Mouse (Mus musculus) small intestine, adult 2 months (tissue): ENCODE data around the gene Bcl2l11. TPM values are rescaled to one million over a fixed set of nuclear protein-coding genes. Genes with fewer than 3 reads are reported as not detected.

ENCODE experiments used
- H3K27ac ChIP-seq: fragments of 200-500 bp; 2 replicates; pipeline ENCODE4 v1.5.1; 2012; ENCODE audit warnings: low read depth, low read length, control low read depth, inconsistent platforms; ENCODE audit not compliant: insufficient read depth
- H3K27me3 ChIP-seq: fragments of 200-500 bp; 2 replicates; pipeline ENCODE4 v1.6.1; 2012; ENCODE audit warnings: mild to moderate bottlenecking, moderate library complexity, low read length, inconsistent platforms; ENCODE audit not compliant: control insufficient read depth, insufficient read depth
- H3K36me3 ChIP-seq: fragments of 200-500 bp; 2 replicates; pipeline ENCODE4 v1.6.1; 2012; ENCODE audit warnings: mild to moderate bottlenecking, low read length, control low read depth, inconsistent platforms; ENCODE audit not compliant: control insufficient read depth, insufficient read depth
- H3K4me1 ChIP-seq: fragments of 200-500 bp; 2 replicates; pipeline ENCODE4 v1.6.1; 2012; ENCODE audit warnings: low read length, inconsistent platforms, mixed read lengths; ENCODE audit not compliant: control insufficient read depth, insufficient read depth, insufficient read length
- H3K4me3 ChIP-seq: fragments of 200-500 bp; 2 replicates; pipeline ENCODE4 v1.5.1; 2012; ENCODE audit warnings: low read depth, mild to moderate bottlenecking, control low read depth, inconsistent platforms, low read length, moderate library complexity
- CTCF ChIP-seq: fragments of 200-500 bp; IDR thresholded peaks from 2 replicates; pipeline ENCODE4 v1.5.1; 2012; ENCODE audit warnings: low read depth, mild to moderate bottlenecking, control low read depth, inconsistent platforms, low read length, moderate library complexity, mixed read lengths; ENCODE audit not compliant: insufficient replicate concordance, insufficient read length; ENCODE audit errors: extremely low read depth
- POLR2A ChIP-seq: fragments of 200-500 bp; IDR thresholded peaks from 2 replicates; pipeline ENCODE4 v1.6.1; 2012; ENCODE audit warnings: low read depth, mild to moderate bottlenecking, control low read depth, inconsistent platforms, low read length, moderate library complexity
- WGBS: fragments of 180-500 bp; shearing (Covaris S2); methylation state at CpG from one replicate; pipeline ENCODE4 v1.1.7; 2018; 5-methylcytosine and 5-hydroxymethylcytosine counted together
- polyA plus RNA-seq: library from polyadenylated mRNA; depleted of rRNA; stranded (reverse); fragments of >200 nt; gene quantifications from 2 replicates; pipeline ENCODE4 v1.2.3, GENCODE M21; 2012

Bcl2l11 gene
- polyA plus RNA-seq, 1 experiment, result 7.4 TPM

- H3K27me3 ChIP-seq, result no peaks in the 10 kb centered on the region
- TF ChIP-seq POLR2A (no peak), CTCF (no peak)
- no peaks in the 10 kb centered on the region for H3K36me3 ChIP-seq
- H3K4me3 ChIP-seq, result no peak overlapping the region
- no peaks in the 10 kb centered on the region for H3K4me1 ChIP-seq
- 37% methylated on average over 14 of the region's 14 CpGs for WGBS
- no peak overlapping the region for H3K27ac ChIP-seq
These were observed 39.4 kb upstream of the Bcl2l11 start for GRCm38 (mm10) chr2:128086301-128086886.

GRCm38 (mm10) chr2:128086996-128087526 lies 38.8 kb upstream of the Bcl2l11 start:
- no peak overlapping the region for H3K4me3 ChIP-seq
- H3K27ac ChIP-seq, result no peak overlapping the region
- no peaks in the 10 kb centered on the region for H3K27me3 ChIP-seq
- 61% methylated on average over 7 of the region's 7 CpGs for WGBS
- TF ChIP-seq CTCF (no peak), POLR2A (no peak)
- no peaks in the 10 kb centered on the region for H3K4me1 ChIP-seq
- no peaks in the 10 kb centered on the region for H3K36me3 ChIP-seq

DNA sequence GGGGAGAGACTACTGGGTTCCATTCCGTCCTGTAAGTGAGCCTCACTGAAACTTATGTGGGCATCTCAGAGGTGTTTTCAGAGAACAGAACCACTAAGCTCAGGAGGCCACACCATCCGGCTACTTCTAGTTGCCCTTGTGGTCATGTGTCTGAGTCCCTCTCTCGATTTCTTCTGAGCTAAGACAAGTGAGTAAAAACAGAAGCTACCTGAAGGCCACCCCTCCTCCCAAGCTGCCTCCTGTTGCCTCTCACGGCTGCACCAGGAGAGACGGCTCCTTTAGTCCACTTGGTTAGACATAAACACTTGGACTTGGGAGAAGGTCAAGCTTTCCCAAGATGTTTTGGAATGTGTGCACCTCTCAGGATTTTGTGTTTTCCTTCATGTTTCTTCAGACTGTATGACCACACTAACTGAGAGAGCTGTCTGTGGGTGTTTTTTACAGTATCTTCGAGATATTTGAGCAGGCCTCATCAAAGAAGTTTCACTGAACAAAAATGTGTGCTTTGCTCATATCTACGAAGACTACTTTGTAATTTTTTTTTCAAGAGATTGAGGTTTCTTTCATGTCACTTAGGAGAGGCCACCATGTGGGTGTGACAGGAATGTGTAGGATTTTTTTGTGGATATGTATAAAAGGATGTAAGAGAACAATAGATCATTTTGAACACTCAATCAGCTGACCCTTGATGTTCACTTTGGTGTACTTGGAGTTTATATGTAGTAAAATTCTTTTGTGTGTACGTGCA lies 37.9 kb upstream of the Bcl2l11 start:
- WGBS, result 76% methylated on average over 8 of the region's 8 CpGs
- no peaks in the 10 kb centered on the region for H3K36me3 ChIP-seq
- H3K27me3 ChIP-seq, result no peaks in the 10 kb centered on the region
- no peak overlapping the region for H3K27ac ChIP-seq
- TF ChIP-seq POLR2A (no peak), CTCF (no peak)
- no peaks in the 10 kb centered on the region for H3K4me1 ChIP-seq
- H3K4me3 ChIP-seq, result no peak overlapping the region

DNA sequence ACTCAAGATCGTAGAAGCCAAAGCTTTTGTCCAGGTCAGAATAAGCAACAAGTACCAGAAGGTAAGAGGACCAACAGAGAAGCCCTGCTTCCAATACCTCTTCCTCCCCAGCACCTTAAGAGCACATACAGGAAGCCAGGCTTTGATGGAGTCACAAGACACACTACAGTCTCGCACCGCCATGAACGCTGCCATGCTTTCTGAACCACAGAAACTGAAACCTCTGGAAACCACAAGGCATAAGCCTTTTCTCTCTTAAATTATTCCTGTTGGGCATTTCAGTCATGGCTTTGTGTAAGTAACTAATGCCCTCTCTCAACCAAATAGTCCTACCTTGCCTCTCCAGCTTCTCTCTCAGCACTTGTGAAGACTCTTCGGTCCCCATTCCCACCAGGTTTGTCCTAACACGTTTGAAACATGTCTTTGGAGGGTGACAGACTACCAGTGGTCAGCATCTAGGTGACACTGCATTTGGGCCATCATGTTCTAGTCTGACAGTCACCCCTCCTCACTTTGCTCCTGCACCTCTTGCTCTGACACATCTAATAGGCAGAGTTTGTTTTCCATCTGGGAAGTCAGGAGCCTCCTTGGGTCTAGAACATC lies 35.5 kb upstream of the Bcl2l11 start:
- H3K36me3 ChIP-seq, result no peaks in the 10 kb centered on the region
- no peaks in the 10 kb centered on the region for H3K27me3 ChIP-seq
- no peaks in the 10 kb centered on the region for H3K4me1 ChIP-seq
- no peak overlapping the region for H3K27ac ChIP-seq
- no peak overlapping the region for H3K4me3 ChIP-seq
- WGBS, result 86% methylated on average over 6 of the region's 6 CpGs
- TF ChIP-seq CTCF (no peak), POLR2A (no peak)

DNA sequence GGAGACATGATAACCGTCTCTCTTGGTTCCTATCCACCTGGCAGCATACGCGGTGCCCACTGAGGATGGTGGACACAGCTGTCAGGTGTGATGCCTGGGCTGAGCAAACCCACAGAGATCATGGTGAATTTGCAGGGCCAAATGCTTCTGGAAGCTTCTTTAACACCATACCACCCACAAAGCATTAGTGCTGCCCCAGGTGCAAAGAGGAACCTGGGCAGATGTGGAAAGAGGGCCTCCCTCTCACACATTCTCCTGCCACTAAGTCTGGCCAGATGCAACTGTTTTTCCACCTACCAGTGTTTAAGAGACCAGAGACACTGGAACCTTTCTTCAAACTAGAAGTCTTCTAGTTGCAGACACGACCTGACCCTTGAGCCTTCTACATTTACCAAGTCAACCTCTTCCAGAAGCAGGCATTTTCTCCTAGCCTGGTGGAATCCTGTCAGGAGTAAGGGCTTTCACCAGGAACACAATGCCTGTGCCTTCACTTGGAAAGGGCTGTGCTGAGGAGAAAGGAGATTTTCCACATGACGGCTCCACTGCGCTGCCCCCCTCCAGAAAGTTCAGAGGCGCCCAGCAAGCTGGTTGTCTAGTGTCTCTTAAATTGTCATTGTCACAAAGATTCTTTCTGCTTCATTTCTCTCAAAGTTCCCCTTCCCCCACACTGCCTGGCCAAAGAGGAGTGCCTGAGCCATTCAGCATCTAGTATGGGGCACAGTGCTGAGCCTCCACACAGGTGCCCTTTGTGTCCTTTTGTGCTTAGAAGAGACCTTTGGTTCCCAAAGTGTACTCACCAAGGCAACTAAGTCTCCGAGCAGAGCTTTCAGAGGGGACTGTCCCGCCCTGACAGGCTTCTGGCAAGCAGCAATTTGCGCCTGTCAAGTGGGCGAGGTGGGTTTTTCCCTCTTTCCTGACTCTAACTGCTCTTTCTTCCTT lies 34.1 kb upstream of the Bcl2l11 start:
- no peaks in the 10 kb centered on the region for H3K36me3 ChIP-seq
- no peaks in the 10 kb centered on the region for H3K27me3 ChIP-seq
- 79% methylated on average over 11 of the region's 11 CpGs for WGBS
- no peak overlapping the region for H3K4me3 ChIP-seq
- TF ChIP-seq POLR2A, result no peak
- no peak for TF ChIP-seq CTCF
- no peaks in the 10 kb centered on the region for H3K4me1 ChIP-seq
- H3K27ac ChIP-seq, result no peak overlapping the region

- TF ChIP-seq POLR2A (no peak), CTCF (no peak)
- H3K36me3 ChIP-seq, result no peaks in the 10 kb centered on the region
- H3K27ac ChIP-seq, result no peak overlapping the region
- no peaks in the 10 kb centered on the region for H3K27me3 ChIP-seq
- no peak overlapping the region for H3K4me3 ChIP-seq
- no peaks in the 10 kb centered on the region for H3K4me1 ChIP-seq
- WGBS, result 90% methylated on average over 2 of the region's 2 CpGs
These were observed 33.4 kb upstream of the Bcl2l11 start for GRCm38 (mm10) chr2:128092451-128092850.
